Mouse (Mus musculus) spleen, postnatal 36 days (tissue): ENCODE data around the gene Stpg2.
"Not testable (repeated sequence)": the region's sequence is repeated elsewhere in the genome, so short reads cannot be mapped to it uniquely, and the experiment has no call there.

ENCODE experiments used
- DNase-seq, 2 experiments: peaks; one replicate each; pipeline ENCODE4 v3.0.0; 2022; ENCODE audit warnings: low spot score in 2 of 2, mixed read lengths in 1 of 2

The Stpg2 gene

GRCm38 (mm10) chr3:139419142-139419541 lies 213.6 kb downstream of the Stpg2 start:
- DNase-seq: no peak

DNA sequence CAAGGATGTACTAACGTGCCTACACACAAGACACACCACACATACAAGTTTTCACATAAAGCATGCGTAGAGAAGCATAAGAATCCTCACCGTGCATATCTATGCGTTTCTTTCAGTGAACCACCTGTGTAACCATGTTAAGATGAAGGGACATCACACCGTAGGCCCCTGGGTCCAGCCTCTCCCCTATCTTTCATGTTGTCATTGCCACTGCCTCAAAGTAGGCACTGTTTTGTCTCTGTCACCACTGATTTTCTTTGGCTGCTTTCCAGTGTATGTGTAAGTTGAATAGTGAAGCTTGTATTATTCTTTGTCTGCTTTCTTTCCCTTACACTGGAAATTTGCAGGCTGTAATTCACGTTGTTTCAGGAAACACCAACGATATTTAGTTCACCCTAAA lies 236.7 kb downstream of the Stpg2 start:
- DNase-seq: no peak

GRCm38 (mm10) chr3:139495939-139496338 lies 290.4 kb downstream of the Stpg2 start:
- no peak for DNase-seq

DNA sequence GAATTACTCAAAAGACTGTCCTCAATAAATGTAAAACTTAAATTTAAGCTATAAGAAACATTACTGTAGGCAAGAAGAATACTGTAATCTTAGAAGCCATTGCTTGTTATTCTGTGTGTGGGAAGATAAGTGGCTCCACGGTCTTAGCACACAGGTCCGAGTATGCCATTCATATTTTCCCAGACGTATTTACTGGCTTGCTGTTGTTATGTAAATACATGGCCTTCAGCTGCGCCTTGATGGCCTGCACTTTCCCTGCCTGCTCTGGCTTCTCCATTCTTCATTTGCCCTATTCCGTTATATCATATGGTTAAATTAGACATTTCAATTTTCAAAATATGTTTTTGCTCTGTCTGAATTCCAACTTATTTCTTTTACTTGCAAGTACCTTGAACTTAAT lies 296.7 kb downstream of the Stpg2 start:
- DNase-seq: no peak

DNA sequence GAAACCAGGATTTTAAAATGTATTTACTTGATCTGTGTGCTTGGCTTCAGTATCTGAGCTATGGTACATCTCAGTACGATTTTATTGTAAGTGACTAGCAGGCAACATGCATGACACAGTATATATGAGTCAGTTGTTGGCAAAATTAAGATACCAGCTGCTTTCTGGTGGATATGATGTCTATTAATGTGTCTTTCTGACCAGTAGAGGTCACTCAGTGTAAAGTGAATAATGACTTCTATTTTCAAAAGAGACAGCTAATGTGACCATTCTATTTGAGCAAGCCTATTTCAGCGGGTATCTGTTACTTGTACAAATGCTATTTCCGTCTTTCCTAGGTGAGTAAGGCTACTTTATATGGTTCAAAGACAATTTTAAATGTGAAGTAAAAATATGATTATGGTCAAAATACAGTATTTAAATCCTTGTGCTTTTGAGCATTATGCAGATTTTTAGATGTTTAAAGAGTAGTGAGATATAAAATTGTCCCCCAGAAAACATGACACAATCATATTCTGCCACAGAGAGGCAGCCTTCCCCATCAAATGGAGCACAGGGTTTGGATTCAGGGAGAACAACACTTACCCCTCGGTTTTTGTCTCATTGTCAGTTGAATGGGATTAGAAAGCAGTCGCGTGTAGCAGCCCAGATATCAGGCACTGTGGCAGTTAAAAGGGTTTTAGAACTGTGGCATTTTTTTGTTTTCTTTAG lies 303.9 kb downstream of the Stpg2 start:
- DNase-seq: no peak

- DNase-seq: no peak
These were observed 373.0 kb downstream of the Stpg2 start for GRCm38 (mm10) chr3:139578496-139578895.

DNA sequence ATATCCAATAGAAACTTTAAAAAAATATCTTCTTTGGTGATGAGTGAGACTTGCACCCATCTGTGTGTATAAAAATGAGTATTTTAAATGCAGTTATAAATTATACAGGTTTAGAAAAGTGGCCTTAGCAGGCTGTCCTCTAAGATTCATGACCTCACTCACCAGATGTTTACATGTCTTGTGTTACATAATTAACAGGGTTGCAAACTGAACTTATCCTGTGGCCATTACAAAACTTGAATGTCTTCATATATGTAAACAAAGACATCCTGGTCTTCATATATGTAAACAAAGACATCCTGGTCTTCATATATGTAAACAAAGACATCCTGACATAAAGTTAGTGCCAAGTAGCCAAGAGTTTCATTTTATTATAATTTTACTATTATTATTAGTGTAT lies 375.8 kb downstream of the Stpg2 start:
- DNase-seq: no peak

GRCm38 (mm10) chr3:139599508-139599907 lies 394.0 kb downstream of the Stpg2 start:
- DNase-seq: no peak

DNA sequence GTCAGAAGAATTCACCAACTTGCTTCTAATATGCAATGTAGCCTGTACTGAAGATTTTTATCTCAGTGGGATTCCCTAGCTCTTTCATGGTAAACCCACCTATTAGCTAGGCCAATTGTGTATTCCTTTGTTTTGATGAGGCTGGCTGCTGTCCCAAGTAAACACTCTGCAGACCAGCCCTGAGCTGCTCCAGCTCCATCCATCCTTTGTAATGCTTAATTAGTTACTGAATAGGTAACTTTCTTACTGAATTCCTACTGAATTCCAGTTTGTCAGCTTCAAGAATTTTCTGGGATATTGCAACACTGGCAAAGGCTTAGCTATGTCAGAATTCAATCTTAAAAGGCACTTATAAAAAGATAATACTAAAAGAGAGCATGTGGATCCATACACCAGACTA lies 402.8 kb downstream of the Stpg2 start:
- not testable (repeated sequence) for DNase-seq

- DNase-seq: no peak
These were observed 409.1 kb downstream of the Stpg2 start for GRCm38 (mm10) chr3:139614641-139615040.

DNA sequence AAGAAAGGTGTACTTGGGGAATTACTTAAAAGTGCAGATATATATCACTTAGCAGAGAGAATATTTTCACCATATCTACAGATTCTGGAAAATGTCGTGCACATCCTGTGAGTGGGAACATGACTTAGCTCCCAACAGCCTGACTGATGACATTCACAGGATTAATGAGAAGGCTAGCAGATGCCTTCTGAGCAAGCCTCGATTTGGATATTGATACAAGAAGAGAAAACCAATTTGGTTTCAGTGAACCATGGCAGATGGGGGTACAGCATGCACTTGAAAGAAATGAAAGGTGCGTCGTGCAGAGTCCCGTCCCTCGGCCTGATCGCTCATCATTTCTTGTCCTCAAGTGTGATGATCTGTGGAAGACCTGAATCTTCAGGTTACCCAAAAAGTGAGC lies 410.3 kb downstream of the Stpg2 start:
- no peak for DNase-seq

DNA sequence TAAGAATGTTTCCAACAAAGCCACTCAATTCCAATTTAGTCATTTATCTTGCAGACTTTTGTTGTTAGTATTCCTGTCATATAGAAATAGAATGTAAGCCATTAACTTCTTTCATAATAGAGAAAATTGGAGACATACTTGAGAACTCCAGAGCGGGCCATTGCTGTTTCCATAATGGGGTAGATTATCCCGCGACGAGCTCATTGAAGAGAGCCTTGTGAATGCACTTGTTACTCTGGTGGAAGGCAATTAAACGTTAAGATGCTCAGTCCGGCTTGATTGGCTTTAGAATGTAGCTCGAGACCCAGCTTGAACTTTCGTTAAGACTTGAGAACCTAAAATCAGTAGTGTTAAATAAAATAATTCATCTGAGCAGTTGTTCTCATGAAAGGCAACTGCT lies 432.4 kb downstream of the Stpg2 start:
- DNase-seq: no peak

GRCm38 (mm10) chr3:139651505-139651904 lies 446.0 kb downstream of the Stpg2 start:
- DNase-seq: no peak

- DNase-seq: no peak
These were observed 453.9 kb downstream of the Stpg2 start for GRCm38 (mm10) chr3:139659416-139659815.

- DNase-seq: no peak
These were observed 456.7 kb downstream of the Stpg2 start for GRCm38 (mm10) chr3:139662241-139662640.

DNA sequence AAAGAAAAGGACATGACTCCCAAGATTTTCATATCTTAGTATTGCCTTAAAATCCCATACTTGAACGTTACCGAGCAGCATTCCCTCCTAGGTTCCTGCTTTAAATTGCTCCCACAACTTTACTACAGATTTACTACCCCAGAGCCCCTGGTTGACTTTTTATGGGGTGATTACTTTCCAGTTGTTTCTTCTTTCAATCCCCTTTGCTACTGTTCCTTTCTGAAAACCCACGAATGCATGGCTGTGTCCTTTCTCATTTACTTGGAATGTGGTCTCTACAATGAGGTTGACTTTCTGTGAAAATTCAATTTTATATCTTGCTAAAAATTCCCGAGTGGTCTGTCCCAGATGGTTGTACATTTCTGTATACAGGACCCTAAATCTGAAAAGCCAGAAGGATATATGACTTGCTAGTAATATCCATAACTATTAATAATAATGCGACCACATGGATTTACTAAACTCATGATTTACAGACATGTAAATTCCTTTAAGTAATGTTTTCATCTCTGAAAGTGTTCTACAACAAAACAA lies 458.3 kb downstream of the Stpg2 start:
- no peak for DNase-seq

DNA sequence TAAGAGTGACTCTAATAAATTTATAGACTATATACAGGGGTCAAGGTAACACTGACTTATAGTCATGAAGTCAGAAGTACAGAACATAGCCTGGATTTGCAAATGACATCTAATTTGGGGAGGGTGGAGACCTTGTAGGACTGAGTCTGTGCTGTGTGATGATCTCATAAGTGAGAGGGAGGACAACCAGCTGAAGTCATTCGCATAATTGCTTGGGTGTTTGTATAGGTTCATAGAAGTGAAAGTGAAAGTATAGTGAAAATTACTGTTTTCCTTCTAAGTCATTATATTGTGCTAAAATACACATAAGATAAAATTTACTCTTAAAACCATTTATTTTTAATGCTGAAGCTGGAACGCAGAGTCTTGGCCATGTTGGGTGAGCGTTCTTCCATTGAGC lies 459.6 kb downstream of the Stpg2 start:
- no peak for DNase-seq

- no peak for DNase-seq
These were observed 470.7 kb downstream of the Stpg2 start for GRCm38 (mm10) chr3:139676192-139676591.

- DNase-seq: no peak
These were observed 471.2 kb downstream of the Stpg2 start for GRCm38 (mm10) chr3:139676723-139677122.

DNA sequence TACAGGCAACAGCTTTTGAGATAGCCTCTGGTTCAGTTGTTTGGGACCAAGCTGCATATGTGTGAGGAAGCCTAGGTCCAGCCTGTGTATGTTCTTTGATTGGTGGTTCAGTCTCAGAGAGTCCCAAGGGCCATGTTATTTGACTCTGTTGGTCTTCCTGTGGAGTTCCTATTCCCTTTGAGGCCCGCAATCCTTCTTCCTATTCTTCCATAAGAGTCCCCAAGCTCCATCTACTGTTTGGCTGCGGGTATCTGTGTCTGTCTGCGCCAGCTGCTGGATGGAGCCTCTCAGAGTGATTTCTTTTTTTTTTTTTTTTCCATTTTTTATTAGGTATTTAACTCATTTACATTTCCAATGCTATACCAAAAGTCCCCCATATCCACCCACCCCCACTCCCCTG lies 498.7 kb downstream of the Stpg2 start:
- DNase-seq: not testable (repeated sequence)

DNA sequence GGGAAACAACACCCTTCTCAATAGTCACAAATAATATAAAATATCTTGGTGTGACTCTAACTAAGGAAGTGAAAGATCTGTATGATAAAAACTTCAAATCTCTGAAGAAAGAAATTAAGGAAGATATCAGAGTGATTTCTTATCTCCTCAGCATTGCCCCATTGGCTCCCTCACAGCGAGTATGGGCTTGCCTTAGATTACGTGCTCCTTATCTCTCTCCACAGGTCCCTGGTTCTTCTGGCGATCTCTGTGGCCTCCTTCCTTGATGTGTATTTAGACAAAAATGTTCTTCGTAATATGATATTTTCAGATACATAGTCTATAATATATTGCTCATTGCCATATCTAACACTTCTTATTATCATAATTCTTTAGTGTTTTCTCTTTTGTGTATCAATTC lies 501.9 kb downstream of the Stpg2 start:
- DNase-seq: not testable (repeated sequence)

DNA sequence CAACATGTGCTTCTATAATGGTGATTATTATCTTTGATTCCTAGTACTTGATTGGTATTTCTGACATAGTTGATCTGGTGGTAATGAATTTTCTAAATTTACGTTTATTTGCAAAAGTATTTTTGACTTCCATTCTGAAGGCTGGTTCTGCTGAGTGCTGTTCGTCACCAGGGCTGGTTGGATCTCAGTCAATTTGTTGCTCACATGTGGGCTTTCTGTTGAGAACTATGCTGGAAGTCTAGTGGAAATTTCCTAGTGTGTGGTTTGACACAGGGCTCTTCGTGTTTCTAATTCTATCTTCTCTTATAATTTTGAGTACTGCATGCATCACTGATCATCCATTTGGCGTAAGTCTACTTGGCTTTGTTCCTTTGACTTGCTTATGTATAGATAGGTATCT lies 504.3 kb downstream of the Stpg2 start:
- DNase-seq: no peak

DNA sequence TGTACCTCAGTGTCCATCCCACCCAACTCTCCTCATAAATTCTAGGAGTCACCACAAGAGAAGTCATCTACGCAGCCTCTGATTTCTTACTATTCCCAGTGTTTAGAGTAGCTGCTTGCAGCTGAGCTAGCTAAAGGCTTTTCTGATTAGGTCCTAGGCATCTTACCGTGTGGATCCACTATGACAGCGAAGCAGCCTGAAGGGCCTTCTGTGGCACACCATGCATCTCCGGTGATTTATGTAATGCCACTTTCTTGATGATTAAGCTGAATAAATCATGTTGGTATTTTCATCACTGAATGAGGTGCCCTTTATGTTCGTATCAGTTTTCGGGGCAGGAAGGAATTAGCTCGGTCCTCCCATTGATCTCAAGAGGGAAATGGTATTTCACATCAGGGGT lies 523.3 kb downstream of the Stpg2 start:
- no peak for DNase-seq

- DNase-seq: no peak
These were observed 523.8 kb downstream of the Stpg2 start for GRCm38 (mm10) chr3:139729248-139729647.
